Mouse (Mus musculus): ENCODE measurements at regions not wholly inside any gene's neighbourhood (a gene's known extent, or its start where the extent isn't known, plus 50 kb on each side); places are given as distances from the start of the nearest gene placed in this dataset.

GRCm38 (mm10) chr2:114260397-114261071 lies 59.3 kb upstream of the Zfp770 start:
- peak; percentile 14 for DNase-seq (ENCODE audit: low read depth, low spot score)

- DNase-seq (ENCODE audit: low read depth, low spot score), result no peak
These were observed 58.3 kb upstream of the Zfp770 start for GRCm38 (mm10) chr2:114259539-114259938.

All from CD4-positive helper T cell, adult 2 months (primary cell).